Mouse (Mus musculus): Measurements from ENCODE around the gene Trp53i13. TPM values are rescaled to one million over a fixed set of nuclear protein-coding genes. Genes with fewer than 3 reads are reported as not detected.

Trp53i13 gene
- polyA plus RNA-seq, 1 experiment from 2014 or later = 24.7 TPM

- Histone ChIP-seq H3K4me1 (ENCODE audit: control insufficient read depth, insufficient read depth, low read length) (peaks cover 36% of the 10 kb centered on the region), H3K4me3 (ENCODE audit: low read length) (no peak overlapping the region), H3K4me2 (ENCODE audit: low read depth, low read length) (no peak overlapping the region), H3K36me3 (ENCODE audit: control insufficient read depth, insufficient read depth) (peaks cover 3% of the 10 kb centered on the region), H3K27ac (ENCODE audit: low read length) (no peak overlapping the region), H3K9me3 (replicated peaks; ENCODE audit: control insufficient read depth, low read length) (no peaks in the 10 kb centered on the region), H3K27me3 (ENCODE audit: control insufficient read depth, insufficient read depth, low read length) (no peaks in the 10 kb centered on the region), H3K9ac (ENCODE audit: low read length) (no peak overlapping the region)
- WGBS = 74% methylated on average over 5 of the region's 5 CpGs
- no peak for ATAC-seq (replicated peaks; ENCODE audit: extremely low read depth, insufficient read depth, low FRiP score)
Measured at GRCm38 (mm10) chr11:77511336-77511735, 4.4 kb downstream of the Trp53i13 start.

DNA sequence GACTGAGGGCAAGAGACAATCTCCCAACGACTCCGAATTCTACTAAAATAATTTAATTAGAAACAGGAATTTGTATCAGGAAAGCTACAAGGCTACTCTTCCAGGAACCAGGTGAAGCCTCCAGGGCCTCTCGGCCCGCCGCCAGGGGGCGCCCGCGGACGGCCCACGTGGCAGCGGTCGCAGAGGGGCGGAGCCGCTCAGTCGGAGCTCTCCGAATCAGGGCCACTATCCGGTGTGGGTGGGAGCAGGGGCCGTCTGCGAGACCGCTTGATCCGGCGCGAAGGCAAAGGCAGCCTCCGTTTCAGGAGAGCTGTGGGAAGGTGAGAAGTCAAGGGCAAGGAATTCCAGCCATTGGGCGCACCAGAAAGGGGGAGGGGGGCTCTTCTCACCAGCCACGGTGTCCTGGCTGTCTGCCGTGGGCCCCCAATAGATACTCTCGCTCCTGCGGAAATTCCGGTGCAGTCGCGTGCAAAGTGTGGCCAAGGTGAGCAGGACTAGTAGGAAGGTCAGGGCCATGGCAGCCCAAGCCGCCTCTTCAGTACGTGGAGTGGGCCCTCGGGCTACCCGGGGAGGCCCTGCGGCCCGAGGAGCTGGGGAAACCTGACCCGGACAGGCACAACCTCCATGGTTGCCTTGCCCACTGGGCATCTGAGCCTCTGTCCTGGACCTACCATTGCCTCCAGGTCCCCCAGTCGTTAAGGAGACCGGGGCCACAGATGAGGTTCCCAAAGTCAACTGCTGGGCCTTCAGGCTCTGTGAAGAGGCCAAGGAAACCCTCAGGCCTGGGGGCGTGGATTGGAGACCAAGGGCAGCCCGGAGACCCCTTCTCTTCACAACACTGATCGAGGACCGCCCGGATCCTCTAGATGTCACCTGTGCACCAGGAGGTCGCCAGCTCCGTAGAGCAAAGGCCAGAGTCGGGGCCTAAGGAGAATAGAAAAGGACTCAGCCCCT, 7.4 kb downstream of the Trp53i13 start:
- peaks cover 29% of the 10 kb centered on the region for H3K36me3 ChIP-seq (ENCODE audit: control insufficient read depth, insufficient read depth)
- peak overlapping the region; percentile 60 for H3K4me3 ChIP-seq (ENCODE audit: low read length)
- WGBS = 20% methylated on average over 49 of the region's 49 CpGs
- peak overlapping the region; percentile 79 for H3K9ac ChIP-seq (ENCODE audit: low read length)
- peaks cover 17% of the 10 kb centered on the region for H3K4me1 ChIP-seq (ENCODE audit: control insufficient read depth, insufficient read depth, low read length)
- peak overlapping the region; percentile 92 for H3K4me2 ChIP-seq (ENCODE audit: low read depth, low read length)
- H3K27ac ChIP-seq (ENCODE audit: low read length) = peak overlapping the region; percentile 73
- peak; percentile 61 for ATAC-seq (replicated peaks; ENCODE audit: extremely low read depth, insufficient read depth, low FRiP score)
- no peaks in the 10 kb centered on the region for H3K9me3 ChIP-seq (replicated peaks; ENCODE audit: control insufficient read depth, low read length)
- no peaks in the 10 kb centered on the region for H3K27me3 ChIP-seq (ENCODE audit: control insufficient read depth, insufficient read depth, low read length)

- H3K4me3 ChIP-seq (ENCODE audit: low read length) = no peak overlapping the region
- peaks cover 18% of the 10 kb centered on the region for H3K4me1 ChIP-seq (ENCODE audit: control insufficient read depth, insufficient read depth, low read length)
- no peak; the same call in 1 of the 2 replicates for ATAC-seq (replicated peaks; ENCODE audit: extremely low read depth, insufficient read depth, low FRiP score)
- peaks cover 37% of the 10 kb centered on the region for H3K36me3 ChIP-seq (ENCODE audit: control insufficient read depth, insufficient read depth)
- H3K9ac ChIP-seq (ENCODE audit: low read length) = no peak overlapping the region
- no peaks in the 10 kb centered on the region for H3K27me3 ChIP-seq (ENCODE audit: control insufficient read depth, insufficient read depth, low read length)
- 0 out of 2 replicates have a peak overlapping the region, but pooled peaks have one; percentile 24 for H3K27ac ChIP-seq (ENCODE audit: low read length)
- no peaks in the 10 kb centered on the region for H3K9me3 ChIP-seq (replicated peaks; ENCODE audit: control insufficient read depth, low read length)
- 76% methylated on average over 4 of the region's 4 CpGs for WGBS
- H3K4me2 ChIP-seq (ENCODE audit: low read depth, low read length) = no peak overlapping the region
Measured at GRCm38 (mm10) chr11:77507426-77507825, 8.4 kb downstream of the Trp53i13 start.

- no peak for ATAC-seq (replicated peaks; ENCODE audit: extremely low read depth, insufficient read depth, low FRiP score)
- no peaks in the 10 kb centered on the region for H3K9me3 ChIP-seq (replicated peaks; ENCODE audit: control insufficient read depth, low read length)
- no peak overlapping the region for H3K4me2 ChIP-seq (ENCODE audit: low read depth, low read length)
- H3K4me3 ChIP-seq (ENCODE audit: low read length) = no peak overlapping the region
- H3K4me1 ChIP-seq (ENCODE audit: control insufficient read depth, insufficient read depth, low read length) = peaks cover 15% of the 10 kb centered on the region
- 86% methylated on average over 6 of the region's 6 CpGs for WGBS
- no peak overlapping the region for H3K9ac ChIP-seq (ENCODE audit: low read length)
- H3K27me3 ChIP-seq (ENCODE audit: control insufficient read depth, insufficient read depth, low read length) = no peaks in the 10 kb centered on the region
- H3K27ac ChIP-seq (ENCODE audit: low read length) = no peak overlapping the region
- peaks cover 37% of the 10 kb centered on the region for H3K36me3 ChIP-seq (ENCODE audit: control insufficient read depth, insufficient read depth)
Measured at GRCm38 (mm10) chr11:77506941-77507340, 8.8 kb downstream of the Trp53i13 start.

DNA sequence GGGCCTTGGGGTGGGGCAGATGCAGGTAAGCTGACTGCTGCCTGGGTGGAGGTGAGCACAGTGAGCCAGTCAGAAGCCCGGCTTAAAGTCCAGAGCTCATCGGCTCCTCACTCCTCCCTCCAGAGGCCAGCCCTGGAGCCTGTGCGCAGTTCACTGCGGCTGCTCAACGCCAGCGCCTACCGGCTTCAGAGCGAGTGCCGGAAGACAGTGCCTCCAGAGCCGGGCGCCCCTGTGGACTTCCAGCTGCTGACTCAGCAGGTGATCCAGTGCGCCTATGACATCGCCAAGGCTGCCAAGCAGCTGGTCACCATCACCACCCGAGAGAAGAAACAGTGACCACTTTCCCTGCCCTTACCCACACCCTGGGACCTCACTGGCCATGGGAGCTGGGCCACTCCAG, 9.5 kb downstream of the Trp53i13 start:
- no peak overlapping the region for H3K27ac ChIP-seq (ENCODE audit: low read length)
- H3K4me2 ChIP-seq (ENCODE audit: low read depth, low read length) = no peak overlapping the region
- no peaks in the 10 kb centered on the region for H3K9me3 ChIP-seq (replicated peaks; ENCODE audit: control insufficient read depth, low read length)
- peaks cover 13% of the 10 kb centered on the region for H3K4me1 ChIP-seq (ENCODE audit: control insufficient read depth, insufficient read depth, low read length)
- H3K9ac ChIP-seq (ENCODE audit: low read length) = no peak overlapping the region
- peaks cover 37% of the 10 kb centered on the region for H3K36me3 ChIP-seq (ENCODE audit: control insufficient read depth, insufficient read depth)
- no peak for ATAC-seq (replicated peaks; ENCODE audit: extremely low read depth, insufficient read depth, low FRiP score)
- H3K4me3 ChIP-seq (ENCODE audit: low read length) = no peak overlapping the region
- 82% methylated on average over 14 of the region's 14 CpGs for WGBS
- H3K27me3 ChIP-seq (ENCODE audit: control insufficient read depth, insufficient read depth, low read length) = no peaks in the 10 kb centered on the region

DNA sequence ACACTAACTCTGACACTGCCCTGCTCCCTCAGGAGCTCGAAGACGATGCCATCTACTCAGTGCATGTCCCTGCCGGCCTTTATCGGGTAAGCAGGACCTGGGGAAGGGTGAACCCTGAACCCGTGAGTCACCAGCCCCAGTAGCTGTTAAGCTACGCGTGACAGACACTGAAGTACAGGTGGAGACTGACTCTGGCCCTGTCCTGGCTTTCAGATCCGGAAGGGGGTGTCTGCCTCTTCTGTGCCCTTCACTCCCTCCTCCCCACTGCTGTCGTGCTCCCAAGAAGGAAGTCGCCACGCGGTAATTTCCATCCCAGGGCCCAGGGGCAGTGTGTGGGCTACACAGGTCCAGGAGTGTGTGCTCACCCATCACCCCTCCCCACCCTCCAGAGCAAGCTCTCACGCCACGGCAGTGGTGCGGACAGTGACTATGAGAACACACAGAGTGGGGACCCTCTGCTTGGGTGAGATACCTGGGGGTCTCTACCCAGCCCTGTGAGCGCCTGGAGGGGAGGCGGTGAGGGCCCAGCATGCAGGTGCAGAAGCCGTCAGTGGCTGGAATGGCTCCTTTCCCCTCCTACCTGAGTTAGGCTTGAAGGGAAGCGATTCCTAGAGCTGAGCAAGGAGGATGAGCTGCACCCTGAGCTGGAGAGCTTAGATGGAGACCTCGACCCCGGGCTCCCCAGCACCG, 10.3 kb downstream of the Trp53i13 start:
- H3K4me3 ChIP-seq (ENCODE audit: low read length) = no peak overlapping the region
- H3K9me3 ChIP-seq (replicated peaks; ENCODE audit: control insufficient read depth, low read length) = no peaks in the 10 kb centered on the region
- H3K27ac ChIP-seq (ENCODE audit: low read length) = no peak overlapping the region
- H3K36me3 ChIP-seq (ENCODE audit: control insufficient read depth, insufficient read depth) = peaks cover 38% of the 10 kb centered on the region
- H3K4me2 ChIP-seq (ENCODE audit: low read depth, low read length) = no peak overlapping the region
- no peak for ATAC-seq (replicated peaks; ENCODE audit: extremely low read depth, insufficient read depth, low FRiP score)
- H3K27me3 ChIP-seq (ENCODE audit: control insufficient read depth, insufficient read depth, low read length) = no peaks in the 10 kb centered on the region
- peaks cover 13% of the 10 kb centered on the region for H3K4me1 ChIP-seq (ENCODE audit: control insufficient read depth, insufficient read depth, low read length)
- WGBS = 85% methylated on average over 22 of the region's 22 CpGs
- no peak overlapping the region for H3K9ac ChIP-seq (ENCODE audit: low read length)

DNA sequence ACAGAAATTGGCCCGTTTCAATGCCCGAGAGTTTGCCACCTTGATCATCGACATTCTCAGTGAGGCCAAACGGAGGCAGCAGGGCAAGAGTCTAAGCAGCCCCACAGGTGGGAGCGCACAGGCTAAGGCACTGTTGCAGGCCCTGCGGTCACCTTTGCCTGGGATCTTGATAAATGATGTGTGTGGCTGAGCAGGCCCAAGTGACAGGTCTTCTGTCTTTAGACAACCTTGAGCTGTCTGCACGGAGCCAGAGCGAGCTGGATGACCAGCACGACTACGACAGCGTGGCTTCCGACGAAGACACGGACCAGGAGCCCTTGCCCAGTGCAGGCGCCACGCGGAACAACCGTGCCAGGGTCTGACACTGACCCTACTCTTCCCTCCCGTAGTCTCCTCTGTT, 11.4 kb downstream of the Trp53i13 start:
- 94% methylated on average over 19 of the region's 19 CpGs for WGBS
- Histone ChIP-seq H3K27ac (ENCODE audit: low read length) (no peak overlapping the region), H3K27me3 (ENCODE audit: control insufficient read depth, insufficient read depth, low read length) (no peaks in the 10 kb centered on the region), H3K9me3 (replicated peaks; ENCODE audit: control insufficient read depth, low read length) (no peaks in the 10 kb centered on the region), H3K36me3 (ENCODE audit: control insufficient read depth, insufficient read depth) (peaks cover 48% of the 10 kb centered on the region), H3K4me1 (ENCODE audit: control insufficient read depth, insufficient read depth, low read length) (peaks cover 13% of the 10 kb centered on the region), H3K4me3 (ENCODE audit: low read length) (no peak overlapping the region), H3K9ac (ENCODE audit: low read length) (no peak overlapping the region), H3K4me2 (ENCODE audit: low read depth, low read length) (no peak overlapping the region)
- ATAC-seq (replicated peaks; ENCODE audit: extremely low read depth, insufficient read depth, low FRiP score) = no peak

DNA sequence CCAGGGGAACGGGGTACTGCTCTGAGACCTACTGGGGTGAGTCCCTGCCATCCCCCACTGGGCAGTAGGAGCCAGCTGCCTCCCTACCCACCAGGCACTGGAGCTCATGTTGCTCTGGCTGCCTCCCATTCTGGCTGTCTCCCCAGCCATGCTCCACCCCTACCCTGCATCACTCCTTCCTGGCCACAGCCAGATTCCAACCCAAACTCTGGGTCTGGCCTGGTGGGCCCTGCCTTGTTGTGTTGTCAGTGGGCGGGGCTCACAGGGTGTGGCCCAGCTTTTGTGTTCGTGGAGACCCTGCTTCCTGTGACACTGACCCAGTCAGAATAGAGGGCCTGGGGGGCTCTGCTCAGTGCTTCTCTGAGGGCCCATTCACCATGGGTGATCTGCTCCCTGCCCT, 12.3 kb downstream of the Trp53i13 start:
- Histone ChIP-seq H3K27ac (ENCODE audit: low read length) (no peak overlapping the region), H3K9me3 (replicated peaks; ENCODE audit: control insufficient read depth, low read length) (no peaks in the 10 kb centered on the region), H3K4me3 (ENCODE audit: low read length) (no peak overlapping the region), H3K4me2 (ENCODE audit: low read depth, low read length) (no peak overlapping the region), H3K36me3 (ENCODE audit: control insufficient read depth, insufficient read depth) (peaks cover 50% of the 10 kb centered on the region), H3K9ac (ENCODE audit: low read length) (no peak overlapping the region; the same call in 1 of the 2 replicates), H3K4me1 (ENCODE audit: control insufficient read depth, insufficient read depth, low read length) (peaks cover 15% of the 10 kb centered on the region), H3K27me3 (ENCODE audit: control insufficient read depth, insufficient read depth, low read length) (no peaks in the 10 kb centered on the region)
- WGBS = 67% methylated on average over 3 of the region's 3 CpGs
- ATAC-seq (replicated peaks; ENCODE audit: extremely low read depth, insufficient read depth, low FRiP score) = no peak; the same call in 1 of the 2 replicates

DNA sequence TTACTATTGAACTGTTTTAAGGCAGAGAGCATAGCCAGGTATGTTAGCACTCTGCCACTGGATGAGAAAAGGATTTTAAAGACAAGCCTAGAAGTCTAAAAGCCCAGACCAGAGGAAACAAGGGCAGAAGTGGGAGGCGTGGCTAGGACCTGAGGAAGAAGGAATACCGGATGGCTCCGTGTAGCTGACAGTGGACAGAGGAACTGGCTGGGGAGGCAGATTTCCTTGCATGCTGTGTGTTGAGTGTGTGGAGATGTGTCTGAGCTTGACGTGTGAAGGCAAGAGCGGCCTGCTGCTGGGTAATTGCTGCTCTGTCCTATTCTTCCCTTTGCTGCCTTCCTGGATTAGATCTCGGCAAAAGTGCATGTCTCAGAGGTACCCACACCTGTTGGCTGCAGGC, 13.3 kb downstream of the Trp53i13 start:
- H3K4me3 ChIP-seq (ENCODE audit: low read length) = no peak overlapping the region
- no peaks in the 10 kb centered on the region for H3K27me3 ChIP-seq (ENCODE audit: control insufficient read depth, insufficient read depth, low read length)
- peaks cover 18% of the 10 kb centered on the region for H3K4me1 ChIP-seq (ENCODE audit: control insufficient read depth, insufficient read depth, low read length)
- H3K9me3 ChIP-seq (replicated peaks; ENCODE audit: control insufficient read depth, low read length) = no peaks in the 10 kb centered on the region
- peaks cover 50% of the 10 kb centered on the region for H3K36me3 ChIP-seq (ENCODE audit: control insufficient read depth, insufficient read depth)
- WGBS = 77% methylated on average over 6 of the region's 6 CpGs
- H3K4me2 ChIP-seq (ENCODE audit: low read depth, low read length) = no peak overlapping the region
- no peak overlapping the region for H3K27ac ChIP-seq (ENCODE audit: low read length)
- ATAC-seq (replicated peaks; ENCODE audit: extremely low read depth, insufficient read depth, low FRiP score) = no peak
- H3K9ac ChIP-seq (ENCODE audit: low read length) = no peak overlapping the region

All from heart, embryonic 16.5 days (tissue).